Mouse (Mus musculus) intestine, embryonic 14.5 days (tissue): Measurements from ENCODE around the gene Ttc19. TPM values are rescaled to one million over a fixed set of nuclear protein-coding genes. Genes with fewer than 3 reads are reported as not detected.
A peak's percentile ranks its signal among the peaks of the same experiment; 100 is the strongest.
"Not testable (repeated sequence)": the region's sequence is repeated elsewhere in the genome, so short reads cannot be mapped to it uniquely, and the experiment has no call there.

Experiments used
- ATAC-seq: fragments of 200-750 bp; cut with Nextera tagmentation; replicated peaks from 2 replicates; pipeline ENCODE4 v1.8.0; 2017; ENCODE audit warnings: low read depth, moderate number of reproducible peaks, moderate TSS enrichment, moderate library complexity; ENCODE audit not compliant: low FRiP score, low TSS enrichment
- DNase-seq: peaks from one replicate; pipeline ENCODE4 v3.0.0-alpha.2; 2018; ENCODE audit warnings: low spot score
- H3K27ac ChIP-seq: fragments of 300-500 bp; sonication (generic); 2 replicates; pipeline ENCODE4 v1.5.1; 2014; ENCODE audit warnings: low read depth, mild to moderate bottlenecking, control low read depth
- H3K27me3 ChIP-seq: fragments of 300-500 bp; sonication (generic); replicated peaks from 2 replicates; pipeline ENCODE4 v1.6.1; 2014; ENCODE audit warnings: low read length, control low read depth; ENCODE audit not compliant: control insufficient read depth, insufficient read depth
- H3K36me3 ChIP-seq: fragments of 300-500 bp; sonication (generic); 2 replicates; pipeline ENCODE4 v1.6.1; 2014; ENCODE audit warnings: low read length, control low read depth; ENCODE audit not compliant: control insufficient read depth, insufficient read depth
- H3K4me1 ChIP-seq: fragments of 300-500 bp; sonication (generic); replicated peaks from 2 replicates; pipeline ENCODE4 v1.6.1; 2014; ENCODE audit warnings: low read length, control low read depth, mixed read lengths; ENCODE audit not compliant: control insufficient read depth, insufficient read depth
- H3K4me2 ChIP-seq: fragments of 300-500 bp; sonication (generic); 2 replicates; pipeline ENCODE4 v1.6.1; 2014; ENCODE audit warnings: low read length
- H3K4me3 ChIP-seq: fragments of 300-500 bp; sonication (generic); 2 replicates; pipeline ENCODE4 v1.5.1; 2014; ENCODE audit warnings: low read depth, low read length, control low read depth, mixed read lengths
- H3K9ac ChIP-seq: fragments of 300-500 bp; sonication (generic); 2 replicates; pipeline ENCODE4 v1.6.1; 2014; ENCODE audit warnings: mild to moderate bottlenecking, low read length
- H3K9me3 ChIP-seq: fragments of 300-500 bp; sonication (generic); 2 replicates; pipeline ENCODE4 v1.6.1; 2016; ENCODE audit warnings: low read length, control low read depth; ENCODE audit not compliant: control insufficient read depth
- WGBS: fragments of 180-500 bp; shearing (Covaris S2); extraction: QIAGEN DNeasy Blood & Tissue Kit; methylation state at CpG from one replicate; pipeline ENCODE4 v1.1.7; 2014; 5-methylcytosine and 5-hydroxymethylcytosine counted together
- polyA plus RNA-seq: library from polyadenylated mRNA; unstranded; fragments of >200 nt; fragmentation: Nextera tagmentation; extraction: Ambion mirVana; gene quantifications from 2 replicates; pipeline ENCODE4 v1.2.1, GENCODE M21; 2014

The Ttc19 gene
- polyA plus RNA-seq, 1 experiment from 2014 or later: 15.6 TPM

DNA sequence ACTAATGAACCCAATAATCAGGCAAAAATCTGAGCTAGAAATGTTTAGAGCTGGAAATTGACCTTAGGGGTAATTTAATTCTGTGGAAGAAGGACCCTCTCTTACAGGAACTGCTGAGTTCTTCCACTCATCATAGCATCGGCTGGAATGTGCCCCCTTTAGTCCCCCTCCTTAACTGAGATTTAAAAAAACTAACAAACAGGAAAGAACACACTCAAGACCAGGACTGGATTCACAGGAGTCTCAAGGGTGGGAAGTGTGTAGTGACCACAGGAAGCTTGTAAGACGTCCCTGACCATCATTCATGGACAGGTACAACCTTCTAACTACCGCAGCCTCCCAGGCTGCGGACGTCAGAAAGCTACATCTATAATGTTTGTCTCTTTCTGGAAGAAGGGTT, 10.4 kb upstream of the Ttc19 start:
- no peak for ATAC-seq
- H3K27me3 ChIP-seq: no peaks in the 10 kb centered on the region
- H3K4me3 ChIP-seq: no peak overlapping the region
- no peak overlapping the region for H3K9ac ChIP-seq
- no peak overlapping the region; the same call in 1 of the 2 replicates for H3K27ac ChIP-seq
- no peaks in the 10 kb centered on the region for H3K9me3 ChIP-seq
- DNase-seq: no peak
- no peaks in the 10 kb centered on the region for H3K36me3 ChIP-seq
- H3K4me1 ChIP-seq: peaks cover 13% of the 10 kb centered on the region
- 0 out of 2 replicates have a peak overlapping the region, but pooled peaks have one; percentile 2 for H3K4me2 ChIP-seq
- WGBS: 34% methylated on average over 5 of the region's 5 CpGs

DNA sequence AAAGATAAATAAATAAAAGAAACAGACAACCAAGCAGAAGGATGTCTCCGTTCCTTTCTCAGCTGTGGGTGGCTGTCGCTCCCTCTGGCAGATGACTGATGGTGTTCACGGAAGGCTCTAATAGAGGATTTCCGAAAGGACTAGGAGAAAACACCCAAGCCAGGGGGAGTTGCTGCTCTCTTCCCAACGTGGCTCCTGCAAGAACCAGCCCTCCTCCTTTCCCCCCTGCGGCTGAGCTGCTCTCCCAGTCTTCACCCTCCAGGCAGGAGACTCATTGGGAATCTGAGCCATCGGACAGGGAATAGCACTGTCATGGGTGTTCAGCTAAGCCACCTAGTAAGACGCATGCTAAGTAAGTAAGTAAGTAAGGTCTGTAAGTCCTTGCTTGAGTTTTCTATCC, 4.2 kb upstream of the Ttc19 start:
- peaks cover 7% of the 10 kb centered on the region; the same call in 1 of the 2 replicates for H3K4me1 ChIP-seq
- ATAC-seq (no peak), DNase-seq (no peak)
- no peak overlapping the region for H3K27ac ChIP-seq
- no peak overlapping the region for H3K4me3 ChIP-seq
- H3K4me2 ChIP-seq: no peak overlapping the region
- H3K9ac ChIP-seq: no peak overlapping the region
- no peaks in the 10 kb centered on the region for H3K9me3 ChIP-seq
- no peaks in the 10 kb centered on the region for H3K36me3 ChIP-seq
- no peaks in the 10 kb centered on the region for H3K27me3 ChIP-seq
- 38% methylated on average over 8 of the region's 8 CpGs for WGBS

DNA sequence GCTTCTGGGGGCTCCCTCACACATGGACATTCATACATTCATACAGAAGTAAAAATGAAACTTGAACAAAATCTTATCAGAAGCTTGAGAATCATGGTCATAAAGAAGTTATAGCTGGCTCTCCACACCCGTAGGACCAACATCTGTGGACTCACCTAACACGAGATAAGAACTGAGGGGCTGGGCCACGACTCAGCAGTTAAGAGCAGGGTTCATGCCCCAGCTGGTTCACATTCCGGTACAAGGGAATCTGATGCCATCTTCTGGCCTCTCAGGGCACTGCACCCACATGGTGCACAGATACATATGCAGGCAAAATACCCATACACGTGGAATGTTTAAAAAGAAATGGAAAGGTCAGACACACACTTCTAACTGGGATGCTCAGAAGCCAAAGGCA, 3.2 kb upstream of the Ttc19 start:
- H3K27ac ChIP-seq: no peak overlapping the region
- 14% methylated on average over 5 of the region's 5 CpGs for WGBS
- no peak; the same call in 1 of the 2 replicates for ATAC-seq

DNA sequence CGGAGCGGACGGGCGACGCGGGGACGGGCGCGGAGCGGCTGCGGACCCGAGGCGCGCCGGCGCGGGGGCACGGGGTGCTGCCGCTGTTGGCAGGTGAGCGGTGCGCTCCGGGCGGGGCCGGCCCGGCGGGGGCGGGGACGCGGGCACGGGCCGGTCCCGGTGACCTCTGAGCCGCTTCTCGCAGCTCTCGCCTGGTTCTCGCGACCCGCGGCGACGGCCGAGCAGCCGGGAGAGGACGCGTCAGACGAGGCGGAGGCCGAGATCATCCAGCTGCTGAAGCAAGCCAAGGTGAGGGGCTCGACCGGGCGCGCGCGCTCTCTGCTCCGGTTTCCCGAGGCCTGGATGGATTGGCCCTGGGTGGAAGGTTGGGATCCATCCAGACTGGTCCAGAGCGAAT, 326 bp downstream of the Ttc19 start:
- Histone ChIP-seq H3K4me3 (peak overlapping the region; percentile 87), H3K36me3 (peaks cover 28% of the 10 kb centered on the region), H3K9me3 (no peaks in the 10 kb centered on the region), H3K4me2 (peak overlapping the region; percentile 62), H3K4me1 (peaks cover 11% of the 10 kb centered on the region; the same call in 1 of the 2 replicates), H3K9ac (peak overlapping the region; percentile 84), H3K27ac (peak overlapping the region; percentile 91), H3K27me3 (no peaks in the 10 kb centered on the region)
- WGBS: 0% methylated on average over 45 of the region's 57 CpGs
- peak; percentile 78; the same call in 1 of the 2 replicates for ATAC-seq
- no peak for DNase-seq

More for the DNA sequence above, 3.2 kb upstream of the Ttc19 start:
- H3K9ac ChIP-seq: no peak overlapping the region
- no peak overlapping the region for H3K4me3 ChIP-seq
- DNase-seq: peak; percentile 91
- H3K4me2 ChIP-seq: no peak overlapping the region
- no peaks in the 10 kb centered on the region for H3K36me3 ChIP-seq
- no peaks in the 10 kb centered on the region for H3K27me3 ChIP-seq
- H3K4me1 ChIP-seq: peaks cover 11% of the 10 kb centered on the region; the same call in 1 of the 2 replicates
- H3K9me3 ChIP-seq: no peaks in the 10 kb centered on the region

DNA sequence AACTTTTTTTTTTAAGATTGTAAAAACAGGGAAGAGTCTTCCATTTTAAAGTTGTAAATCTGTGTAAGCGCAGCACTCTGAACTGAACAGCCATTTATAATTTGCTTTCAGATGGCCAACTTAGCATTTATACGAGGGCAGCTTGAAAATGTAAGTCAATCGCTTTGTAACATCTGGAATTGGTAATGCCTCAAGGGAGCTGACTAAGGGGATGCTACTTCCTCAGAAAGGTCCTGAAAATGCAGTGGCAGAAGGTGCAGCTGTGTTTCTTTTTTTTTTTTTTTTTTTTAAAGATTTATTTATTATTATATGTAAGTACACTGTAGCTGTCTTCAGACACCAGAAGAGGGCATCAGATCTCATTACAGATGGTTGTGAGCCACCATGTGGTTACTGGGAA, 2.7 kb downstream of the Ttc19 start:
- H3K36me3 ChIP-seq: peaks cover 40% of the 10 kb centered on the region
- H3K4me3 ChIP-seq, H3K4me2 ChIP-seq, H3K27ac ChIP-seq, H3K4me1 ChIP-seq, H3K9me3 ChIP-seq, ATAC-seq, H3K27me3 ChIP-seq, H3K9ac ChIP-seq, DNase-seq: not testable (repeated sequence)
- 91% methylated on average over 3 of the region's 3 CpGs for WGBS

DNA sequence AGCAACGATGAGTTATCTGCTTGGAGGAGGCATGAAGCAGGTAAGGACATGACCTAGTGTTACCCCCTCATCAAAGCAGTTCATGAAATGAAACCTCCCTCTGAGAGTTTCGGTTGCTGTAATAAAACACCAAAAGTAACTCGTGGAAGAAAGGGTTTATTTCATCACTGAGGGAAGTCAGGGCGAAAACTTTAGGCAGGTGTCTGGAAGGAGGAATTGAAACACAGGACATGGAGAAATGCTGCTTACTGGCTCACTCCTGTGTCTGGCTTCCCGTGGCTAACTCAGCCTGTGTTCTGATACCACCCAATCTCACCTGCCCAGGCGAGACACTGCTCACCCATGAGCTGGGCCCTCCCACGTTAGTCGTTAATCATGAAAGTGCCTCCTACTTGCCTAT, 3.7 kb downstream of the Ttc19 start:
- WGBS: 88% methylated on average over 8 of the region's 8 CpGs
- no peak for ATAC-seq

DNA sequence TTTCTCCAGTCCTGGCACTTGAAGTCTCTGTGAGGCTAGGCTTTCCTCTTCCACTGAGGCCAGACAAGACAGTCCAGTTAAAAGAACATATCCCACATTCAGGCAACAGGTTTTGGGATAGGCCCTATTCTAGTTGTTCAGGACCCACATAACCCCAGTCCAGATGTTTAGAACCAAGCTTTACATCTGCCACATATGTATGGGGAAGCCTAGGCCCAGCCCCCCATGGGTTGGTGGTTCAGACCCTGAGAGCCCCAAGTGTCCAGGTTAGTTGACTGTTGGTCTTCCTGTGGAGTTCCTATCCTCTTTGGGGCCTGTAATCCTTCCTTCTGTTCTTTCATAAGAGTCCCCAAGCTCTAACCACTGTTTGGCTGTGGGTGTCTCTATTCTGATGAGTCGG, 6.4 kb downstream of the Ttc19 start:
- Histone ChIP-seq H3K4me2 (no peak overlapping the region), H3K27me3 (no peaks in the 10 kb centered on the region), H3K9me3 (no peaks in the 10 kb centered on the region), H3K27ac (no peak overlapping the region), H3K9ac (no peak overlapping the region), H3K4me1 (no peaks in the 10 kb centered on the region), H3K36me3 (peaks cover 59% of the 10 kb centered on the region), H3K4me3 (no peak overlapping the region)
- WGBS: 89% methylated on average over 1 of the region's 1 CpGs
- ATAC-seq (no peak), DNase-seq (no peak)

More for the DNA sequence above, 3.7 kb downstream of the Ttc19 start:
- H3K4me2 ChIP-seq: no peak overlapping the region
- no peak overlapping the region for H3K9ac ChIP-seq
- no peak for DNase-seq
- no peak overlapping the region for H3K4me3 ChIP-seq
- H3K27ac ChIP-seq: no peak overlapping the region
- peaks cover 6% of the 10 kb centered on the region; the same call in 1 of the 2 replicates for H3K4me1 ChIP-seq
- no peaks in the 10 kb centered on the region for H3K9me3 ChIP-seq
- peaks cover 49% of the 10 kb centered on the region for H3K36me3 ChIP-seq
- H3K27me3 ChIP-seq: no peaks in the 10 kb centered on the region

DNA sequence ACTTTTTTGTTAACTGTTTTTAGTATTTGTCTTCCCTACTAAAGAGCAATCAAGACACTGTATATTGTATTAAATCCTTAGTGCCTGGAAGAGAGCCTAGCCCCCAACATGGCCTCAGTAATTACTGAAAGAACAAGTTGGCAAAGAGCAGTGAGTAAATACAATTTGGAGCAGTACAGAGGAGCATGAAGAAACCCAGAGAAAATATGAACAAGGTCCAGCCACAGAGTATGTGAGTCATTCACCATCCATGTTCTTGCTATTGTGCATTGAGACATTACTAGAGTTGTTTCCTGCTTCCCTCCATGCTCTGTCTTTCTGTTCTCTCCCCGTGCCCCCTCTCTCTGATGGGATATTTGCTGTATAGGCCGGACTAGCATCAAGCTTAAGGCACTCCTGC, 12.8 kb downstream of the Ttc19 start:
- H3K27ac ChIP-seq: no peak overlapping the region
- DNase-seq: no peak
- no peak overlapping the region for H3K4me3 ChIP-seq
- peaks cover 40% of the 10 kb centered on the region for H3K36me3 ChIP-seq
- ATAC-seq: no peak
- no peak overlapping the region for H3K9ac ChIP-seq
- no peaks in the 10 kb centered on the region for H3K4me1 ChIP-seq
- H3K9me3 ChIP-seq: no peaks in the 10 kb centered on the region
- H3K27me3 ChIP-seq: no peaks in the 10 kb centered on the region
- WGBS: 86% methylated on average over 2 of the region's 2 CpGs
- no peak overlapping the region for H3K4me2 ChIP-seq

DNA sequence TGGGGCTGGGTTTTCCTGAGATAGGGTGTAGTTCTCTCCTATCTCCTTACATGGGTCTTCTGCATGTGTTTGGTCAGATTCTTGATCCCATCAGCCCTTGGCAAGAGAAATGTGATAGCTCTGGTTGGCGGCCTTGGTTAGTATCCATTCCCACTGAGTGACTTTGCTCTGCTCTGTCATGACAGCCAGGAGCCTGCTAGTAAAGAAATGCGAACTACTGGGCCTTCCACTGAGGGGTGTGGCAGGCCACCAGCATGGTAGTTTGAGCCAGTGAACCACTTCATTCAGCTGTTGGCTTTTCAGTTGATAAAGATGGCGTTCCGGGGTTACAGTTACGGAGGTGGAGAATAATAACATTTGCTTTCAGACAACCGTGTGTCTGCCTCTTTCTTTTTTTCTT, 17.6 kb downstream of the Ttc19 start:
- no peaks in the 10 kb centered on the region for H3K27me3 ChIP-seq
- no peak overlapping the region for H3K4me3 ChIP-seq
- DNase-seq (no peak), ATAC-seq (no peak)
- H3K36me3 ChIP-seq: peaks cover 23% of the 10 kb centered on the region
- H3K9ac ChIP-seq: no peak overlapping the region
- H3K27ac ChIP-seq: no peak overlapping the region
- no peak overlapping the region for H3K4me2 ChIP-seq
- no peaks in the 10 kb centered on the region for H3K9me3 ChIP-seq
- 94% methylated on average over 6 of the region's 6 CpGs for WGBS
- H3K4me1 ChIP-seq: no peaks in the 10 kb centered on the region
